Mouse (Mus musculus): ENCODE measurements at regions not wholly inside any gene's neighbourhood (a gene's known extent, or its start where the extent isn't known, plus 50 kb on each side); places are given as distances from the start of the nearest gene placed in this dataset.

- Histone ChIP-seq H3K9ac (ENCODE audit: insufficient read depth, low read depth) (no peak overlapping the region), H3K27ac (ENCODE audit: insufficient read depth, low read depth) (no peak overlapping the region), H3K27me3 (replicated peaks) (no peaks in the 10 kb centered on the region), H3K9me3 (replicated peaks; ENCODE audit: low read length) (no peaks in the 10 kb centered on the region), H3K36me3 (replicated peaks in 1 of 2; ENCODE audit: control insufficient read depth in 1 of 2, insufficient read depth in 1 of 2, low read length in 1 of 2) (no peaks in the 10 kb centered on the region), H3K4me3 (replicated peaks in 1 of 3; ENCODE audit: low read depth in 2 of 3, low read length in 2 of 3, poor library complexity in 1 of 3) (no peak overlapping the region), H3K4me1 (ENCODE audit: control insufficient read depth in 1 of 2, insufficient read depth in 2 of 2) (0 out of 4 replicates have a peak, but pooled peaks cover 0 to 3% of the 10 kb centered on the region in 2 experiments), H3K4me2 (ENCODE audit: insufficient read depth, low read depth, poor library complexity, severe bottlenecking) (no peak overlapping the region), H3K79me2 (replicated peaks; ENCODE audit: control insufficient read depth, extremely low read depth, insufficient read depth, poor library complexity, severe bottlenecking) (no peaks in the 10 kb centered on the region)
- TF ChIP-seq HCFC1 (IDR thresholded peaks at IDR 0.05; ENCODE audit: low read depth, low read length) (no peak), RCOR1 (conservative IDR thresholded peaks at IDR 0.05; ENCODE audit: low read depth, low read length) (no peak), KAT2A (IDR thresholded peaks at IDR 0.05; ENCODE audit: insufficient replicate concordance, low read length) (no peak), TBP (conservative IDR thresholded peaks at IDR 0.05; ENCODE audit: low read depth, low read length) (no peak), NRF1 (IDR thresholded peaks at IDR 0.05; ENCODE audit: low read depth, low read length) (no peak)
- DNase-seq (ENCODE audit: extremely low read depth): no peak
- dilution Hi-C loops (cut with MboI; ENCODE audit: extremely low pct_ligation_motif_present, extremely low pct_unique_long_range_greater_than_20kb, low sequenced_read_pairs) (no loop called here), in situ Hi-C loops (cut with MboI; ENCODE audit: low pct_ligation_motif_present, low pct_unique_long_range_greater_than_20kb, low sequenced_read_pairs) (no loop called here)
Observed at GRCm38 (mm10) chr15:61879408-61879807, 956.6 kb upstream of the A1bg start.

- H3K9ac ChIP-seq (ENCODE audit: insufficient read depth, low read depth): no peak overlapping the region
- no peaks in the 10 kb centered on the region for H3K9me3 ChIP-seq (replicated peaks; ENCODE audit: low read length)
- TF ChIP-seq TBP (conservative IDR thresholded peaks at IDR 0.05; ENCODE audit: low read depth, low read length): no peak
- no peak for TF ChIP-seq ELF1 (IDR thresholded peaks at IDR 0.05; ENCODE audit: low read depth, low read length)
- TF ChIP-seq MYC (IDR thresholded peaks at IDR 0.05; ENCODE audit: low read depth, low read length): no peak
- no peak for TF ChIP-seq BHLHE40 (IDR thresholded peaks at IDR 0.05; ENCODE audit: low read depth, low read length)
- TF ChIP-seq EP300 (IDR thresholded peaks at IDR 0.05; ENCODE audit: low read length): no peak
- no peak for TF ChIP-seq JUND (conservative IDR thresholded peaks at IDR 0.05; ENCODE audit: low read depth, low read length)
- TF ChIP-seq ZKSCAN1 (IDR thresholded peaks at IDR 0.05; ENCODE audit: borderline replicate concordance, low read depth, low read length): no peak
- no peak for TF ChIP-seq IRF4 (IDR thresholded peaks at IDR 0.05; ENCODE audit: low read depth, low read length)
- no peak for TF ChIP-seq ZNF384 (IDR thresholded peaks at IDR 0.05; ENCODE audit: low read depth, low read length)
- no peak for TF ChIP-seq TCF12 (IDR thresholded peaks at IDR 0.05; ENCODE audit: low read depth, low read length)
- TF ChIP-seq KAT2A (IDR thresholded peaks at IDR 0.05; ENCODE audit: insufficient replicate concordance, low read length): no peak
- TF ChIP-seq POLR2A (IDR thresholded peaks at IDR 0.05; ENCODE audit: low read depth, low read length): no peak
- no peak for TF ChIP-seq RAD21 (IDR thresholded peaks at IDR 0.05; ENCODE audit: low read depth, low read length)
- TF ChIP-seq SIN3A (IDR thresholded peaks at IDR 0.05; ENCODE audit: low read length): no peak
- no peak for TF ChIP-seq JUN (IDR thresholded peaks at IDR 0.05; ENCODE audit: insufficient read depth, low read depth, low read length)
- TF ChIP-seq CHD1 (IDR thresholded peaks at IDR 0.05; ENCODE audit: low read depth, low read length): no peak
- TF ChIP-seq POLR2AphosphoS2 (IDR thresholded peaks at IDR 0.05; ENCODE audit: low read depth, low read length): no peak
- no peak for TF ChIP-seq GABPA (IDR thresholded peaks at IDR 0.05; ENCODE audit: insufficient replicate concordance, low read depth, low read length)
- DNase-seq (ENCODE audit: extremely low read depth): no peak
- H3K79me2 ChIP-seq (replicated peaks; ENCODE audit: control insufficient read depth, extremely low read depth, insufficient read depth, poor library complexity, severe bottlenecking): no peaks in the 10 kb centered on the region
- no peak overlapping the region for H3K4me2 ChIP-seq (ENCODE audit: insufficient read depth, low read depth, poor library complexity, severe bottlenecking)
- no peaks in the 10 kb centered on the region for H3K27me3 ChIP-seq (replicated peaks)
- H3K27ac ChIP-seq (ENCODE audit: insufficient read depth, low read depth): no peak overlapping the region
- no peaks in the 10 kb centered on the region for H3K36me3 ChIP-seq (replicated peaks in 1 of 2; ENCODE audit: control insufficient read depth in 1 of 2, insufficient read depth in 1 of 2, low read length in 1 of 2)
- no peak overlapping the region for H3K4me3 ChIP-seq (replicated peaks in 1 of 3; ENCODE audit: low read depth in 2 of 3, low read length in 2 of 3, poor library complexity in 1 of 3)
- in situ Hi-C loops (cut with MboI; ENCODE audit: low pct_ligation_motif_present, low pct_unique_long_range_greater_than_20kb, low sequenced_read_pairs): no loop called here
- dilution Hi-C loops (cut with MboI; ENCODE audit: extremely low pct_ligation_motif_present, extremely low pct_unique_long_range_greater_than_20kb, low sequenced_read_pairs): no loop called here
- 0 out of 4 replicates have a peak, but pooled peaks cover 0 to 2% of the 10 kb centered on the region in 2 experiments for H3K4me1 ChIP-seq (ENCODE audit: control insufficient read depth in 1 of 2, insufficient read depth in 2 of 2)
Observed at GRCm38 (mm10) chr15:61873047-61873446, 950.2 kb upstream of the A1bg start.

Data from CH12.LX (cell line).